Mouse (Mus musculus) heart, adult 2 months (tissue): ENCODE measurements around the gene Cnn2.

Source experiments
- CTCF ChIP-seq: fragments of 200-600 bp; IDR thresholded peaks from 2 replicates; pipeline ENCODE4 v1.8.1; 2022; ENCODE audit warnings: antibody characterized with exemption, mild to moderate bottlenecking, moderate library complexity
- POLR2A ChIP-seq: fragments of 200-500 bp; IDR thresholded peaks from 2 replicates; pipeline ENCODE4 v1.6.1; 2011; ENCODE audit warnings: mild to moderate bottlenecking, low read depth, low read length, control low read depth; ENCODE audit not compliant: insufficient read depth

DNA sequence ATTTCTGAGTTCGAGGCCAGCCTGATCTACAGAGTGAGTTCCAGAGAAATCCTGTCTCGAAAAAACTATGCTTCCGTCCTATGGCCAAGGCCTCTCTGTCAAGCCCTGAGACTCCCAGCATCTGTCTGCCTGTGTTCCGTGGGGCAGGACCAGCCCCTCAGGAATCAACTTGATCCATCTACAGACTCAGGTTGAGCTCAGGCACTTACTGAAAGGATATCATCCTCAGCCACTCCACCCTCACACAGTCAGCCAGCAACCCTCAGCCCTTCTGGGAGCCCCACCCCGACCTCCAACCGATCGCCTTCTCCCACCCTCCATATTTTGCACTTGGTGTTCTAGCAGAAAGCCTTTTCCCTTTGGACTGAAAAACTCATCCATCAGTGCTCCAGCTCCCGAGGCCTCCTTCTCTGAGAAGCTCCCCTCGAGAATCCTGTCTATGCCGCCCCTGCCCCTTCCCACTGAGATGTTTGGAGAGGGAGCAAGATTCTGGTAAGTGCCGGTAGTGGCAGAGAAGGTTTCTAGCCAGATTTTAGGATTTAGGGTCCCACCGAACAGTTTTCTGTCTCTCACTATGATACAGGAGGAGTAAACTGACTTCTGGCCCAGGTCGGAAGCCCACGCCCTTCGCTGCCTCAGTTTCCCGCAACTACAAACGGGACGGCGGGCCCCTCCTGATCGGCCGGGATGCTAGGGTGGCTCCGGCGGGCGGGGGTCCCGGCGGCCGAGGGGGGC lies 446 bp upstream of the Cnn2 start:
- TF ChIP-seq POLR2A (no peak), CTCF (no peak)
